Mouse (Mus musculus): ENCODE results near the gene Elf1. TPM values are rescaled to one million over a fixed set of nuclear protein-coding genes. Genes with fewer than 3 reads are reported as not detected.

The Elf1 gene
- total RNA-seq, 2 experiments from 2014 or later = 4.1 to 4.4 TPM

- DNase-seq (ENCODE audit: low spot score in 2 of 2) = peak; percentile 35 to 68
- intact Hi-C loops (cut with DNase I) = no loop called here
Measured at GRCm38 (mm10) chr14:79486993-79487731, 6.2 kb downstream of the Elf1 start.

GRCm38 (mm10) chr14:79488531-79488930, 7.5 kb downstream of the Elf1 start:
- no peak for DNase-seq (ENCODE audit: low spot score in 2 of 2)
- intact Hi-C loops (cut with DNase I) = no loop called here

- DNase-seq (ENCODE audit: low spot score in 2 of 2) = no peak
- intact Hi-C loops (cut with DNase I) = no loop called here
Measured at GRCm38 (mm10) chr14:79489150-79489549, 8.2 kb downstream of the Elf1 start.

- no peak for DNase-seq (ENCODE audit: low spot score in 2 of 2)
- intact Hi-C loops (cut with DNase I) = no loop called here
Measured at GRCm38 (mm10) chr14:79490246-79490645, 9.3 kb downstream of the Elf1 start.

GRCm38 (mm10) chr14:79494349-79494748, 13.4 kb downstream of the Elf1 start:
- intact Hi-C loops (cut with DNase I) = no loop called here
- no peak for DNase-seq (ENCODE audit: low spot score in 2 of 2)

GRCm38 (mm10) chr14:79499326-79499725, 18.3 kb downstream of the Elf1 start:
- intact Hi-C loops (cut with DNase I) = no loop called here
- DNase-seq (ENCODE audit: low spot score in 2 of 2) = no peak

GRCm38 (mm10) chr14:79500756-79501155, 19.8 kb downstream of the Elf1 start:
- DNase-seq (ENCODE audit: low spot score in 2 of 2) = no peak
- intact Hi-C loops (cut with DNase I) = loop anchor here (5.0 kb wide), 1 partner anchor 62 kb away; no protein-coding TSS in a partner anchor

- intact Hi-C loops (cut with DNase I) = loop anchor here (5.0 kb wide), 1 partner anchor 59 kb away; no protein-coding TSS in a partner anchor
- DNase-seq (ENCODE audit: low spot score in 2 of 2) = no peak
Measured at GRCm38 (mm10) chr14:79503371-79504075, 22.5 kb downstream of the Elf1 start.

- no peak for DNase-seq (ENCODE audit: low spot score in 2 of 2)
- intact Hi-C loops (cut with DNase I) = loop anchor here (5.0 kb wide), 1 partner anchor 58 kb away; no protein-coding TSS in a partner anchor
Measured at GRCm38 (mm10) chr14:79504246-79505006, 23.4 kb downstream of the Elf1 start.

GRCm38 (mm10) chr14:79506207-79506606, 25.2 kb downstream of the Elf1 start:
- no peak for DNase-seq (ENCODE audit: low spot score in 2 of 2)
- intact Hi-C loops (cut with DNase I) = no loop called here

GRCm38 (mm10) chr14:79507846-79508245, 26.9 kb downstream of the Elf1 start:
- DNase-seq (ENCODE audit: low spot score in 2 of 2) = no peak
- intact Hi-C loops (cut with DNase I) = no loop called here

- intact Hi-C loops (cut with DNase I) = no loop called here
- DNase-seq (ENCODE audit: low spot score in 2 of 2) = no peak
Measured at GRCm38 (mm10) chr14:79508662-79509305, 27.8 kb downstream of the Elf1 start.

- no peak for DNase-seq (ENCODE audit: low spot score in 2 of 2)
- intact Hi-C loops (cut with DNase I) = no loop called here
Measured at GRCm38 (mm10) chr14:79511521-79511920, 30.5 kb downstream of the Elf1 start.

GRCm38 (mm10) chr14:79513951-79514350, 33.0 kb downstream of the Elf1 start:
- intact Hi-C loops (cut with DNase I) = no loop called here

GRCm38 (mm10) chr14:79515100-79515499, 34.1 kb downstream of the Elf1 start:
- DNase-seq (ENCODE audit: low spot score in 2 of 2) = no peak
- intact Hi-C loops (cut with DNase I) = no loop called here

More at GRCm38 (mm10) chr14:79513951-79514350, 33.0 kb downstream of the Elf1 start:
- DNase-seq (ENCODE audit: low spot score in 2 of 2) = no peak

- intact Hi-C loops (cut with DNase I) = no loop called here
- DNase-seq (ENCODE audit: low spot score in 2 of 2) = peak in 1 of 2 experiments; percentile 4
Measured at GRCm38 (mm10) chr14:79515511-79516242, 34.7 kb downstream of the Elf1 start.

GRCm38 (mm10) chr14:79516243-79516610, 35.2 kb downstream of the Elf1 start:
- DNase-seq (ENCODE audit: low spot score in 2 of 2) = no peak
- intact Hi-C loops (cut with DNase I) = no loop called here

GRCm38 (mm10) chr14:79516751-79517150, 35.8 kb downstream of the Elf1 start:
- no peak for DNase-seq (ENCODE audit: low spot score in 2 of 2)
- intact Hi-C loops (cut with DNase I) = no loop called here

GRCm38 (mm10) chr14:79517185-79517740, 36.3 kb downstream of the Elf1 start:
- DNase-seq (ENCODE audit: low spot score in 2 of 2) = no peak
- intact Hi-C loops (cut with DNase I) = no loop called here
